Mouse (Mus musculus): ENCODE measurements at regions not wholly inside any gene's neighbourhood (a gene's known extent, or its start where the extent isn't known, plus 50 kb on each side); places are given as distances from the start of the nearest gene placed in this dataset.
"Not testable (repeated sequence)": the region's sequence is repeated elsewhere in the genome, so short reads cannot be mapped to it uniquely, and the experiment has no call there.

DNA sequence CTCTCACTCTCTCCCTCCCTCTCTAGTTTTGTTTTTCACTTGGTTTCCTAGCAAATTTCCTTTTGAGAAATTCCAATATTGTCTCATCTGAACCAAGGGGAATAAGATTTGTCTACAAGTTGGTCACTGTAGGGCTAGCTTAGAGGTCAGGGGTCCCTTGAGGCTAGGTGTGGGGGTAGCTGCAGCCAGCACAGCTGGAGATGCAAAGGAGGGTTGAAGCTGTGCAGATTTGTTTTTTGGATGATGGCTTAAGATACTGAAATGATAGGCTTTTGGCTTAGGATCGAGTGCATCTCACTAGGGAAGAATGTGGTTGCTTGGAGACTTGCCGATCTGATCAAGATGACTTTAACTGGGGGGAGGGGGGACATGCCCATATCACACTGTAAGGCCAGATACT lies 88.3 kb upstream of the Tmem28 start:
- DNase-seq = no peak

DNA sequence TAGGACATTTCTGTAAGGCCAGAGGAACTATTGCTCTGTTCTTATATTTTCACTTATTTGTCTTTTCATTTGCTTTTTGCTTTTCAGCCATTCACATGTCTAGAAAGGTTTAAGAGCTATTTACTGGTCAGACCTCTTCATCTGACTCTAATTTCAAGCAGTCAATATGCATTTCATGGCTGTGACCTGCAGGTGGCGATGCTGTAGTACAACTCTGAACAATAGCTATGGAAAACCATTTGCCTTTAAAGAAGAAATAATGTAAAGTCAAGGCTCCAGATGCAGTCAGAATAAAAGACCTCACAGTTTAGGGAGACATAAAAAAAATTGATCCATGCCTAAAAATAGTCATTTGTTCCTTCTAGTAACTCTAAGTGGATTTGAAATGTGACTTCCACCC lies 95.7 kb upstream of the Tmem28 start:
- peak; percentile 39 for DNase-seq

- peak; percentile 20 for DNase-seq
These were observed 125.5 kb upstream of the Tmem28 start for GRCm38 (mm10) chrX:99695366-99695765.

- no peak for DNase-seq
These were observed 129.8 kb upstream of the Tmem28 start for GRCm38 (mm10) chrX:99690971-99691370.

DNA sequence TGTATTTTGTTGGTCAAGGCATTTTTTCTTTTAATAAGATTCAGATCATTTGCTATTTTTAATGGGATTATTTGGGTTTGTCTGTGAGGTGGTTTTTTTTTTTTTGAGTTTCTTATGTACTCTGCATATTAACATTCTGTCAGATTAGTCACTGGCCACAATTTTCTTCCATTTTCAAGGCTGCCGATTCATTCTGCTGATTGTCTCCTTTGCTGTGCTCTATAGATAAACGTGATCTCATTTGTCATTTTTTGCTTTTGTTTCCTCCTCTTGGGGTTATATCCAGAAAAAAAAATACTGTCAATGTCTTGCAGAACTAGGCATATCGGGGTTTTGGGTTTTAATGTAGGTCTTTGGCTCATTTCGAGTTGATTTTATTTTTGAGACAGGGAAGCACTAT lies 131.1 kb upstream of the Tmem28 start:
- no peak for DNase-seq

DNA sequence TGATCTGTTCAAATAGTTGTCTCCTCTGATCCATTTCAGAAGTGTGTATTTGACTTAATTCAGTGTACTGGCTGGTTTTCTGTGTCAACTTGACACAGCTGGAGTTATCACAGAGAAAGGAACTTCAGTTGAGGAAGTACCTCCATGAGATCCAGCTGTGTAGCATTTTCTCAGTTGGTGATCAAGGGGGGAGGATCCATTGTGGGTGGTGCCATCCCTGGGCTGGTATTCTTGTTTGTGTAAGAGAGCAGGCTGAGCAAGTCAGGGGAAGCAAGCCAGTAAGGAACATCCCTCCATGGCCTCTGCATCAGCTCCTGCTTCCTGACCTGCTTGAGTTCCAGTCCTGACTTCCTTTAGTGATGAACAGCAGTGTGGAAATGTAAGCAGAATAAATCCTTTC lies 138.3 kb upstream of the Tmem28 start:
- DNase-seq = not testable (repeated sequence)

- DNase-seq = no peak
These were observed 153.2 kb upstream of the Tmem28 start for GRCm38 (mm10) chrX:99667596-99667995.

DNA sequence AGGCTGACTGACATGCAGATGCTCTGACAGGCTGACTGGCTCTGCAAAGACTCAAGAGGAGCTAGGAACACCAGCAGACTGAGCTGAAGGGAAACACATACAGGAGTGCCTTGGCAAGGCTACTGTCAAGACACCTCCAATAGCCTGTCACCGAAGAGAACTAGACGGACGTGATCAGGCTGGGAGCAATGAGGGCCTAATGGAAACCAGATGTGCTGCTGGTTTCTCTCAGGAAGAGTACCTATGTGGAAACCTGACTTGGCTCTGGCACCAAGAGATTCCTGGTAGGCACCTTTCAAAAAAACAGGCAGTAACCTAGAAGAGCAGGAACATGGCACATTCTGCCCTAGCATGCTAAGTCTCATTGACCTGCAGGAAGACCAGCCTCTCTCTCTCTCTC lies 158.3 kb upstream of the Tmem28 start:
- no peak for DNase-seq

DNA sequence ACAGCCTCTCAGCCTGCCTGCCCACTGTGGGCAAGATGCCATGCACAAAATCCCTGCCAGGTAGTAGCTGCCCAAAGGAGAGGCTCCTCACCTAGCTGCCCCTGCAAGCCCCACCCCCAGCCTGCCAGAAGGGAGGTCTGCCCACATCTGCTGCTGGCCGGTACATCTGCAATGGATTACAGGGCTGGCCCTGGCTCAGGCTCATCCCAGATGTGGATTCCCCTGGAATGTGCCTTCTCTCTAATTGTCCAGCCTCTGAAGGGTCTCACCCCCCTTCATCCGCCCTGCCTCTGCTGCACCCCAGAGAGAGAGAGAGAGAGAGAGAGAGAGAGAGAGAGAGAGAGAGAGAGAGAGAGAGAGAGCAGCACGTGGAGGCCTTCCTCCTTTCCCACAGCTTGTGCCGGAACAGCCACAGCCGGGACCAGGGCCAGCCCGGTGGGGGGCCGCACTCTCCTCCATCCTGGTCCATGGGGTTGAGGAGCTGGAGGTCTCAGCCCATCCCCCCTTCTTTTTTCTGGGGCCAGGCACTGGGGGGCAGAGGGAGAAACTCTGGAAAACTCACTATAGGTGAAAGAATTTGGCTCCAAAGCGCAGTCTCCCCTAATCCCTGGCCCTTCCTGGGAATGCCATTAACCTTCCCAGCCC lies 161.2 kb upstream of the Tmem28 start:
- no peak for DNase-seq

DNA sequence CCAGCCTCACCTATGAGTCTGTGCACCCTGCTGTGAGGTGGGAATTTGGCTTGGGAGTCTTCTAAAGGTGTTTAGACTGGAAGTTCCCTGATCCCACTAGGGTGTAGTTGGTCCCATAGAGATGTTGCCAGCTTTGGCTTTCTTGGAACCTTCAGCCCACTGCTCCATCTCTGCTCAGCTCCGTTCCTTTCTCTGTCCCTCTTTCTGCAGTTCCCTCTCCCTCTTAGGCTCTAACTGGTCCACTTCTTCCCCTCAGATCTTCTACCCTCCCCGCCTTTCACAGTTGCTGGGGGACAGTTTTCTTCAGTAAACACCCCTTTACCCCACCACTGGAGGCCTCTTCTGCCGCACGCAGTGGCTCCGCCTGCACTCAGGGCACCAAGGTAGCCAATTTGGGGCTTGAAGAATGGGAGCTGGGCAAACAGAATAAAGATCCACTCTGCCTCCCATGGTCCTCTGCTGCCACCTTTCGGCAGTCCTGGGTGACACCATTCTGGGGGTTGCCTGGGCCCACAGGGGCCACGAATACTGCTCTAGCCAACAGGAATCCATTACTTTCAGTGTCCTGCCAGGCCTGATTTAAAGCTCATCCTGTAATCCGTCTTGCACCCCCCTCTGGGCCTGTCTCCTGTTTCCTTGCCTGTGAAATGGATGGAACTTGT lies 162.9 kb upstream of the Tmem28 start:
- peak; percentile 80 for DNase-seq

- DNase-seq = no peak
These were observed 163.8 kb upstream of the Tmem28 start for GRCm38 (mm10) chrX:99656988-99657387.

GRCm38 (mm10) chrX:99632211-99632775 lies 161.2 kb upstream of the Pja1 start:
- DNase-seq = no peak

DNA sequence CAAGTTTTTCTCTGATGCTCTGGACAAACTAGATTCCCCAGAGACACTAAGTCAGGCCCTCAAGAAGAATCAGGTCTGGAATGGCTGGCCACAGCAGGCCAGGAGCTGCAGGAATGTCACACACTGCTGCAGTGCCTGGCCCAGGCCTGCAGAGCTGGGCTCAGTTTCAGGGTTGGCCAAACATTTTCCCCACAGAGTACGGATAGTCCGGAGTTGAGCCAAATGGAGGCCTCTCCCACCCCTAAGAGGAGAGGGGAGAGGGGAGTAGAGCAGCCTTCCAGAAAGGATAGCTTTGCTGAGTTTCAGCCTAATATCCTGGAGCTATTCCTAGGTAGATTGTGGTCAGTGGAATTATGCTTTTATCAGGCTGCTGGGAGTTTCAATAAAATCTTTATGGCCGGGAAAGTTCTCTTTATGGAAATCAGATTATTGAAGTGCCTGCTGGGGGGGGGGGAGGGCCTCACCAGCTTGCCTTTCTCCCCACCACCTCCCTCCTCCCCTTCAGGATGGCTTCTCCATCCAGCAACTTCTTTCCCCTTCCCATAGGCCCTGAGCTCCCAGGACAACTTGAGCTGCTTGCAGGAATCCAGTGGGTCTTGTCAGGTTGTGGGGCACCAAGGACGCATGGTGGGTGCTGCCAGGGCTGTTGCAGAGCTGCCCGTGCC lies 153.6 kb upstream of the Pja1 start:
- DNase-seq = no peak

DNA sequence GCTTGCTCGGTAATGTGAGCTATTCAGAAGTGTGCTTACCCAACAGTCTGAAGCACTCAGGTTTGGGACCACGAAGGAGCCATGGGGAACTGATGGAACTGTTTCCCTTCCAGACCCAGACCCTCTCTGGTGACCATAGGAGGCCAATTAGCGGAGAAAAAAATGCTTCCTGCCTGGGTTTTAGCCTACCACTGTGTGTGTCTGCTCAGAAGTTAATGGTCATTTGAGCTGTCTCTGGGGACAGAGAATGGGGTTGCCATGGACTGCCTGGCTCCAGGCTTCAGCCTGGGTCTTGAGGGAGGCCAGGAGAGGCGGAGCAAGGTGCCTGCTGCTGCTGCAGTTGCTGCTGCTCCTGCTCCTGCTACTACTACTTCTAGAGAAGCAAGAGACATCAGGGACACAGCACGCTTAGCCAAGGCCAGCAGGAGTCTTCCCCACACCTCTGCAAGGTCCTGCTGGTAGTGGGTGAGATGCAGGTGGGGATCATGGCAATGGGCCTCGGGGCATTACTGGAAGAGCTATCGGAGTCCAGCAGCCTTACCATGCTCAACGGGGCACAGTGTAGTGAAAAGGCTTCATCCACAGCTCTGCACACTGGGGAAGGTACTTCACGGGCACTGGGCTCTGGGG lies 141.2 kb upstream of the Pja1 start:
- DNase-seq = no peak

- no peak for DNase-seq
These were observed 139.0 kb upstream of the Pja1 start for GRCm38 (mm10) chrX:99610096-99610495.

DNA sequence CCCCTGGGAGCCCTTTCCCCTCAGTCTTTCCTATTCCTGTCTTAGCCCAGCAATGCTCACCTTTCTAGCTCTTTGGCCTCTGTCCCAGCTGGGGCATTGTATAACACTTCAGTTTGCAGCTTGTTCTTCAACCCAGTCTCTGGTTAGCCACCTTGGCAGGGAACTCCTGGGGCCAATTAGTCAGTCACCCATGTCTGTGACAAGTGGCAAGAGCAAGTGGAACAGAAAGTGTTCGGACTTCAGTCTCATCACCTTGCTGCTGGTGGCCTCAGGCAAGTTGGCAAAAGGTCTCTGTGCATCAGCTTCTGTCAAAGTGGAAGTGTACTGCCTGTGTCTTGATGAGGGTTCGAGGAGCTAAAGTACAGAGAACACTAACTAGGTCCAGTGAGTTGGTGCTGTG lies 138.5 kb upstream of the Pja1 start:
- DNase-seq = no peak

GRCm38 (mm10) chrX:99608284-99608692 lies 137.2 kb upstream of the Pja1 start:
- DNase-seq = no peak

DNA sequence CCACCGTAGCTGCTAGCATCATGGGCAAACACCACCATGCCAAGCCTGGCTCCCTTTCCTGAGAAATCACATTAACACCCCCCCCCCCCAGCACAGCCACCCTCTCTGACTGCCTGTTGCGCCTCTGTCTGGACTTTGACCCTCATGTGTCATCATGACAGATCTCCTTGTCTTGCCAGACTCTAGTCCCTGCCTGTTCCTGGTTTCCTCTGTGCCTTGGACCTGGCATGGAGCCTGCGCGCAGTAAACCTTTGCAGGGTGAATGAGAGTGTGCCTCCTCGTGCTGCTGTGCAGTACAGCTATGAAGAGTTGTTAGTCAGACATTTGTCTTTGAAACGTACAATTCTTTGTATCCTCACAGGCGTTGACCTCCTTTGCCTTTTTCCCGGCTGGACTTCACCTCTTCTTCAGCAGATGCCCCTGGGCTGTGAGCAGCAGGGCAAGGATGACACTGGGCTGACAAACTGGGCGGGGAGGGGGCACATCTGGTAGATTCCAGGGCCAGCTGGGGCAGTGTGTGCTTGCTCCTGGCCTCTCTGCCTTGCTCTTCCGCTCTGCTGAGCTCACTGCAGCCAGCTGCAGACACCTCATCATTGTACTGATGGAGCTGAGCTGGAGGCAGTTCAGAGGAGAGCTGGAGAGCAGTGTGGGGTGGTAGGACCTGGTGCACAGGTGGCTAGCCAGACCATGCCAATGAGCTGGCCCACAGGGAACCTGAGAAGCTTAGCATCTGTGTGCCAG lies 134.2 kb upstream of the Pja1 start:
- DNase-seq = no peak

GRCm38 (mm10) chrX:99603714-99604113 lies 132.6 kb upstream of the Pja1 start:
- DNase-seq = no peak

GRCm38 (mm10) chrX:99602268-99602885 lies 131.3 kb upstream of the Pja1 start:
- DNase-seq = no peak

GRCm38 (mm10) chrX:99595493-99595892 lies 124.4 kb upstream of the Pja1 start:
- DNase-seq = no peak

Data from heart, postnatal 4 days (tissue).